ENCODE assay signal across 13 mouse cellular contexts in the genomic region with DNA sequence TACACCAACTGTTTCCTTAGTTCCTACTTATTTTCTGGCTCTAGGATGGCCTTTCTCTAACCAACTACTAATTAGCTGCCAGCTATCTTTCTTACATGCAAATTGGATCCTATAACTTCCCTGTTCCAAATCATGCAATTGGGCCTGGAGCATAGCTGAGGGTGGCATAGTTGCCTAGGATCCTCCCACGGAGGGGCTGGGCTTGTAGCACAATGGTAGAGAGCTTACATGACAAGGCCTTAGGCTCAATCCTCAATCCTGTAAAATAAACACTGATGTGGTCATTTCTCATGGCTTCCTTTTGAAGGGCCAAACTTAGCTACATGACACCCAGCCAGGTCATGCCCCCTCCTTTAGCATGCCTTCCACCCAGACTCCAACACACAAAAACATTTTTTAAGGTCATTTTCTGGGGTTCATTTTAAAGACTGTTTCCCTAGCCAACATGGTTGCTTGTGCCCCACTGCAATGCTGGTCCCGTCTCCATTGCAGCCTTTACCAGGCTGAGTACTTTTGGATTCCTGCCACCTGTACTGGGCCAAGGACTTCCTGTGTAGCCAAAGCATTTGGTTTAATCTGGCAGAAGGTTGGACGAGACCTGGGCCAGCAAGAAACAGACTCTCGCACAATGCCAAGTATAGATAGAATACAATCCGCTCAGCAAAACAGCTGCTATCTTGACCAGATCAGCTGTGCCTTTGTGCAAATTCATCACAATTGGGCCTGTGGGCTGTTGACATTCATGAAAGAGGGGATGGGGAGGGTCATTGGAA. TPM values are rescaled to one million over a fixed set of nuclear protein-coding genes. Genes with fewer than 3 reads are reported as not detected.
A peak's percentile ranks its signal among the peaks of the same experiment; 100 is the strongest.
DNase-seq lines count a peak whose midpoint lies in the region; ATAC-seq and TF ChIP-seq lines count a peak whose summit lies in the region.
"Had no signal": no experiment of that assay in that cellular context is flagged by ENCODE, and none has a peak within 500 bp of the region (broad histone marks: within the 10 kb centered on the region; RNA-seq: fewer than 3 reads in every experiment).

No protein-coding gene starts in this region.

- DNase-seq in adrenal gland, adult (ENCODE audit: inconsistent age in 2 of 2, low spot score in 1 of 2) = peak; percentile 73 to 89
- DNase-seq in adrenal gland, adult 18-20 months (ENCODE audit: low spot score in 2 of 2) = no peak
- peak; percentile 5 for DNase-seq in kidney, postnatal 10 days
- no peak for DNase-seq in kidney, adult 18-20 months
- peak; percentile 76 to 90 for DNase-seq in cerebellum, adult 2 months
- no peak for DNase-seq in forebrain, postnatal 0 days
- no peak for DNase-seq in kidney, adult 11 months
- DNase-seq: gastrocnemius, postnatal 14 days; liver, embryonic 13.5 days had no signal

- no peak overlapping the region for H3K4me3 ChIP-seq in cerebellum, adult 2 months (replicated peaks; ENCODE audit: insufficient read depth, low read depth, low read length)
- no peak overlapping the region for H3K4me3 ChIP-seq in forebrain, postnatal 0 days (ENCODE audit: low read depth, low read length)
- H3K4me3 ChIP-seq: liver, embryonic 13.5 days had no signal

- no peak overlapping the region for H3K4me2 ChIP-seq in forebrain, postnatal 0 days (ENCODE audit: low read depth)
- H3K4me2 ChIP-seq: liver, embryonic 13.5 days had no signal

- peak; percentile 45 for ATAC-seq in forebrain, postnatal 0 days
- ATAC-seq in erythroid progenitor cell, adult 5-6 weeks (replicated peaks; ENCODE audit: low FRiP score, poor library complexity, severe bottlenecking) = no peak

- no peak overlapping the region for H3K9ac ChIP-seq in forebrain, postnatal 0 days
- H3K9ac ChIP-seq: liver, embryonic 13.5 days had no signal

- 14% methylated on average over 5 of the region's 5 CpGs for WGBS in cerebellum, adult 2 months
- 48% methylated on average over 5 of the region's 5 CpGs for WGBS in forebrain, postnatal 0 days

- H3K27ac ChIP-seq in cerebellum, adult 2 months (ENCODE audit: insufficient read depth, low read length) = peak overlapping the region; percentile 25; the same call in 1 of the 2 replicates
- H3K27ac ChIP-seq in forebrain, postnatal 0 days (ENCODE audit: low read depth, low read length) = no peak overlapping the region
- H3K27ac ChIP-seq: liver, embryonic 13.5 days; macrophage had no signal

- no peak for TF ChIP-seq POLR2A in cerebellum, adult 2 months (IDR thresholded peaks at IDR 0.05; ENCODE audit: borderline replicate concordance, insufficient read depth, low read length)

- H3K27me3 ChIP-seq in cerebellum, adult 2 months (ENCODE audit: control insufficient read depth, insufficient read depth, low read length) = no peaks in the 10 kb centered on the region
- no peaks in the 10 kb centered on the region for H3K27me3 ChIP-seq in forebrain, postnatal 0 days (ENCODE audit: insufficient read depth, low read length)

- no peaks in the 10 kb centered on the region for H3K36me3 ChIP-seq in forebrain, postnatal 0 days (ENCODE audit: insufficient read depth)
- H3K36me3 ChIP-seq: liver, embryonic 13.5 days had no signal

- H3K9me3 ChIP-seq in forebrain, postnatal 0 days (ENCODE audit: low read length) = no peaks in the 10 kb centered on the region
- H3K9me3 ChIP-seq: liver, embryonic 13.5 days had no signal

- peaks cover 29% of the 10 kb centered on the region for H3K4me1 ChIP-seq in cerebellum, adult 2 months (ENCODE audit: control insufficient read depth, insufficient read depth, low read length)
- H3K4me1 ChIP-seq in forebrain, postnatal 0 days (ENCODE audit: insufficient read depth) = peaks cover 4% of the 10 kb centered on the region; the same call in 1 of the 2 replicates
- H3K4me1 ChIP-seq: liver, embryonic 13.5 days had no signal

- no peak for TF ChIP-seq CTCF in cerebellum, adult 2 months (IDR thresholded peaks at IDR 0.05; ENCODE audit: borderline replicate concordance, insufficient read depth, low read depth, low read length)
- TF ChIP-seq CTCF in forebrain, postnatal 0 days (IDR thresholded peaks at IDR 0.05; ENCODE audit: low read depth) = no peak

RNA-seq across cellular contexts. Expression of gene Gnb2, which starts 8.6 kb away (rescaled TPM):
- total RNA-seq in adrenal gland, adult 18-20 months (2021) = 100 to 1,000 TPM; 517 to 525 TPM
- polyA plus RNA-seq in cerebellum, adult 2 months (2012; rRNA removed) = 410 and 442 TPM in 2 replicates
- 1,237 and 1,339 TPM in 2 replicates for total RNA-seq in forebrain, postnatal 0 days (2014; rRNA removed)
- 766 and 769 TPM in 2 replicates for polyA plus RNA-seq in forebrain, postnatal 0 days (2015; fragmentation: Nextera tagmentation; extraction: Ambion mirVana)
- 253 and 262 TPM in 2 replicates for total RNA-seq in erythroid progenitor cell, adult 5-6 weeks (2015; ENCODE audit: low replicate concordance)
- 152 and 170 TPM in 2 replicates for total RNA-seq in erythroid progenitor cell, adult 5-6 weeks (2017; ENCODE audit: low replicate concordance)

RNA-seq across cellular contexts. Expression of gene Epo, which starts 8.9 kb away (rescaled TPM):
- not detected for total RNA-seq in adrenal gland, adult 18-20 months (2021)
- not detected in 2 replicates for polyA plus RNA-seq in cerebellum, adult 2 months (2012; rRNA removed)
- not detected in 2 replicates for total RNA-seq in forebrain, postnatal 0 days (2014; rRNA removed)
- polyA plus RNA-seq in forebrain, postnatal 0 days (2015; fragmentation: Nextera tagmentation; extraction: Ambion mirVana) = not detected in 2 replicates
- not detected in 2 replicates for total RNA-seq in erythroid progenitor cell, adult 5-6 weeks (2015; ENCODE audit: low replicate concordance)
- total RNA-seq in erythroid progenitor cell, adult 5-6 weeks (2017; ENCODE audit: low replicate concordance) = not detected in 2 replicates
- total RNA-seq: gastrocnemius, postnatal 14 days; left cerebral cortex, adult 8-10 months had no signal
- polyA plus RNA-seq: heart, embryonic 16.5 days; macrophage had no signal

RNA-seq across cellular contexts. Expression of gene Actl6b, which starts 11.4 kb away (rescaled TPM):
- total RNA-seq in adrenal gland, adult 18-20 months (2021) = 1 to 10 TPM; 2.5 to 4.9 TPM
- polyA plus RNA-seq in cerebellum, adult 2 months (2012; rRNA removed) = 125 and 135 TPM in 2 replicates
- 234 and 254 TPM in 2 replicates for total RNA-seq in forebrain, postnatal 0 days (2014; rRNA removed)
- polyA plus RNA-seq in forebrain, postnatal 0 days (2015; fragmentation: Nextera tagmentation; extraction: Ambion mirVana) = 256 and 281 TPM in 2 replicates
- not detected in 2 replicates for total RNA-seq in erythroid progenitor cell, adult 5-6 weeks (2015; ENCODE audit: low replicate concordance)
- total RNA-seq in erythroid progenitor cell, adult 5-6 weeks (2017; ENCODE audit: low replicate concordance) = not detected in 2 replicates
- total RNA-seq: gastrocnemius, postnatal 14 days had no signal
- polyA plus RNA-seq: macrophage had no signal

RNA-seq across cellular contexts. Expression of gene Gigyf1, which starts 23.6 kb away (rescaled TPM):
- total RNA-seq in adrenal gland, adult 18-20 months (2021) = 10 to 100 TPM; 27.6 to 36.4 TPM
- 59.8 and 61.2 TPM in 2 replicates for polyA plus RNA-seq in cerebellum, adult 2 months (2012; rRNA removed)
- 21.1 and 25.2 TPM in 2 replicates for total RNA-seq in forebrain, postnatal 0 days (2014; rRNA removed)
- 6.1 and 10.6 TPM in 2 replicates for polyA plus RNA-seq in forebrain, postnatal 0 days (2015; fragmentation: Nextera tagmentation; extraction: Ambion mirVana)
- 5.4 and 5.8 TPM in 2 replicates for total RNA-seq in erythroid progenitor cell, adult 5-6 weeks (2015; ENCODE audit: low replicate concordance)
- total RNA-seq in erythroid progenitor cell, adult 5-6 weeks (2017; ENCODE audit: low replicate concordance) = 8.1 and 11.2 TPM in 2 replicates

RNA-seq across cellular contexts. Expression of gene Tfr2, which starts 27.7 kb away (rescaled TPM):
- total RNA-seq in adrenal gland, adult 18-20 months (2021) = 1 to 10 TPM; 1.8 to 2.7 TPM
- 6.7 and 6.8 TPM in 2 replicates for polyA plus RNA-seq in cerebellum, adult 2 months (2012; rRNA removed)
- 12.6 and 16.3 TPM in 2 replicates for total RNA-seq in forebrain, postnatal 0 days (2014; rRNA removed)
- polyA plus RNA-seq in forebrain, postnatal 0 days (2015; fragmentation: Nextera tagmentation; extraction: Ambion mirVana) = 9.4 and 11.7 TPM in 2 replicates
- total RNA-seq in erythroid progenitor cell, adult 5-6 weeks (2015; ENCODE audit: low replicate concordance) = 44.9 and 62.0 TPM in 2 replicates
- total RNA-seq in erythroid progenitor cell, adult 5-6 weeks (2017; ENCODE audit: low replicate concordance) = 42.2 and 61.0 TPM in 2 replicates

Comparison
In these comparisons a context has a peak if more than half of its experiments do, and no peak if none do; other contexts are left out.
1. DNase-seq: peak in adrenal gland, adult (2 of 2), kidney, postnatal 10 days (single experiment) and cerebellum, adult 2 months (2 of 2); none in adrenal gland, adult 18-20 months (0 of 2), kidney, adult 18-20 months (single experiment), forebrain, postnatal 0 days (single experiment) and kidney, adult 11 months (single experiment).
2. RNA of gene Actl6b, which starts 11.4 kb away (total RNA-seq): 234 to 254 TPM in forebrain, postnatal 0 days; 2.5 to 4.9 TPM in adrenal gland, adult 18-20 months and not detected in erythroid progenitor cell, adult 5-6 weeks; every median in the first group is over 10 times any median in the second.